Mouse (Mus musculus): ENCODE results near the gene Pnpt1.

The Pnpt1 gene

DNA sequence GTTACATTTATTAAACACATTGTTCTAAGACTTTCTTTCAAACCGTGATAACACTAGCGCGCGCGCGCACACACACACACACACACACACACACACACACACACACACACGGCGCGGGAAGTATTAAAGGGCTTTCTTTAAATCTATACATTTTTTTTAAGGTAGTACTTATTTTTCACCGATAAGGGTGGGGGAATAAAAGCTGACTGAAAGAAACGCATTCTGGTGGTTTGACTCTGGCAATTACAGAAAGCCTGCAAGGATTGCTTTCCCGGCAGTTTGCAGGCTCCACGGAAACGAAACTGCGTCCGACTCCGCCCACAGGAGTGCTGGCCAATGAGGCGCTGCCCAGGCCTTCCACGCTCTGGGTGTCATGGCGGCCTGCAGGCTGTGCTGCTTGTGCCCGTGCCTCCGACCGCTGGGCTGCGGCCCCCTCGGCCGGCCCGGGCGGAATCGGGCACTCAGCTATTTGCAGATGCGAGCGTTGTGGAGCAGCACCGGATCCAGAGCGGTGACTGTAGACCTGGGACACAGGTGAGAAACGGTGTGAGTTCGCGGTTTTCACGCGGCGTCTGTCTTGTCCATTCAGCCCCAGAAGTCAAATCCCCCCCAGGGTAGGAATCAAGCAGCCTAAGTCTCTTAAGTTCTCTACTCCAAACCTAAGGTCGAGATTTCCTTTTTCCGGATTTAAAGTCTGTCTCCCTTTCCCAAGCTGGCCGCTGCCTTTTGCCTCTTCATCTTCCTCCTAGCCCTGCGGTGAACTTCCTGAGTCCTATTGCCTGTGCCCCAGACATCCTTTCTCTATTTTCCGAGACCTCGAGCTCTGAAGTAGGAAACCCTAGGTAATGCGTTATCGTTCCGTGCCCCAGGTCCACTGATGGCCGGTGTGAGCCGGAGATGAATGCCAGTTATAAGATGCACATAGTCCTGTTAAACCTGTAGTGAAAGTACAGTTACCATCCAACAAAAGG is at the start of gene Pnpt1:
Gene Pnpt1, plus strand, starts transcription at position 360 of the 971 bp plus-strand sequence.
- peak; percentile 74 to 81 for DNase-seq (ENCODE audit: low spot score in 2 of 2)

DNA sequence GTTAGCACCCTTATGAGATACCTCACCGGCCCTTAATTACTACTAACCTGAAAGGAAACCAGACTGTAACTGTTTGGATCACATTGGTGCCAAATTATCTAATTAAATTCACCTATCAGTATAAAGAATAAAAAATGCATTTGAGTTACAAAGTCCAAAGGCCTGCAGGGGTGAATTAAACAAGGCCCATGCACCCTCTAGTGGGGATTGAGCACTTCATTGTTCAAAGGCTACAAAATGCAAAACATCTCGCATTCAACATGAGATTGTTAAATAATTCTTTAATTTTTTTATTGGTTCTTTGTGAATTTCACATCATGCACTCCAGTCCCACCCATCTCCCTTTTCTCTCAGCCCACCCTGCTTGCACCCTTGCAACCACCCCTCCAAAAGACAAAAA is 38.1 kb upstream of the Pnpt1 start:
- no peak for DNase-seq (ENCODE audit: low spot score in 2 of 2)

DNA sequence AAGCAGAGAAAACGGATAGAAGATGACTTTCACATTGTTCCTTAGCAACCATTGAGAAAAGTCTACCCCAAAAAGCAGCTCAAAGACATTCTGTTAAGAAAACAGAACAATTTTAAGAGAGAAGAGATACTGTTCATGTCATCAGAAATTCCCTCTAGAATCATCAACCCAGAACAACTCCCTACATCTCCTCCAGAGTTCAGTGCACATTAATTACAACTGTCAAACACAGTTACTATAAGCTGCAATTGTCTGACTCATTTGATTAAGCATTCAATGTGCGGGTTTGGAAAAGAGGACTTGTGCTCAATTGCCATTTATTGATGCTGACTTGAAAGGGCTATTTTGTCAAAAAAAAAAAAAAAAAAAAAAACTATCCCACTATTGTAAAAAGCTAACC is 31.6 kb upstream of the Pnpt1 start:
- DNase-seq (ENCODE audit: low spot score in 2 of 2) = no peak

DNA sequence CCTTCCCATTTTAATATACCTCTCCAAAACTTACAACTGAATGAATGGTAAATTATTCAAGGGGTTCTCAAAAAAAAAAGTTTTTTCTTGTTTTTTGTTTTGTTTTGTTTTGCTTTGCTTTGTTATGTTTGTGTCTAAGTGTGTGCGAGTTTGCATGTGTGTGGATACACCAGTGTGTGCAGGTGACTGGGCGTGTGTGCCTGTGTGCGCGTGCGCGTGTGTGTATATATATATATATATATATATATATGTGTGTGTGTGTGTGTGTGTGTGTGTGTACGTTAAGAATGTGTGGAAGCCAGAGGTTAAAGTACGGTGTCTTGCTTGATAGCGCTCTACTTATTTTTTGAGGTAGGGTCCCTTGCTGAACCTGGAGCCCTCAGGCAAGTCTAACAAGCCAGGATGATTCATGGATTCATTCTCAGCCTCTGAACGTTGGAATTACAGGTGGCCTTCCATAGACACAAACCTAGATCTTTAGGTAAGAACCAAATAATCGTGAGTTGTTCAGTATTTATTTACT is 621 bp upstream of the Pnpt1 start:
- peak in 1 of 2 experiments; percentile 2 for DNase-seq (ENCODE audit: low spot score in 2 of 2)

DNA sequence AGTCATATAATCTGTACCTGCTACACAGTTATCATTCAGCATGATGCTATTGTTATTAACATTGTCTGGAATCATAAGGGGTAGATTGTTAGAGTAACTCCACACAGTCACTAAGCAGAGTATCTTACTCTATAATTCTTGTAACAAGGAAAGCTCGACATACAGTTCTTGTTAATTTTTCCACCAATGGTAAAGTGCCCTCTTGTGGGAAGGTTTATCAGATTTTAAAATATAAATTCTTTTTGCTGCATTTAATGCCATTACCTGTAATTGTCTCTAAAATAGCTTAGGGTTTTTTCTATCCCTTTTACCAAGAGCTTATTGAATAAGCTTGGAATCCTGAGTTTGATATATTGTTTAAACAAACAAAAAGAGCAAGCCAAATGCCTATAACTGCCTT is 10.1 kb downstream of the Pnpt1 start:
- DNase-seq (ENCODE audit: low spot score in 2 of 2) = no peak

DNA sequence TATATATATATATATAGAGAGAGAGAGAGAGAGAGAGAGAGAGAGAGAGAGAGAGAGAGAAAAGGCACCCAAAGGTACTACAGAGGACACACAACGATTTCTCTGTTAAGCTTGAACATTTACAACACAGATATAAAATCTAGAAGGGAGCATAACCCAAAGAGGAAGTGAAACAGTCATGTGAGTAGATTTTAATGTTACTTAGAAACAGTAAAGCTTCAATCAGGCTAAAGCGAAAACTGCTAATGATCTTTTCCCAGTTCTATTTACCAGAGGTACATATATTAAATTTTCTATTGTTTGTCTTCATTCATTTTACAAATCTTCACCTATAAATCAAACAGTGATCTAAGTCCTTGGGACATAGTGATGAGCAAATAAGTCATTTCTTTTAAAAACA is 18.4 kb downstream of the Pnpt1 start:
- no peak for DNase-seq (ENCODE audit: low spot score in 2 of 2)

DNA sequence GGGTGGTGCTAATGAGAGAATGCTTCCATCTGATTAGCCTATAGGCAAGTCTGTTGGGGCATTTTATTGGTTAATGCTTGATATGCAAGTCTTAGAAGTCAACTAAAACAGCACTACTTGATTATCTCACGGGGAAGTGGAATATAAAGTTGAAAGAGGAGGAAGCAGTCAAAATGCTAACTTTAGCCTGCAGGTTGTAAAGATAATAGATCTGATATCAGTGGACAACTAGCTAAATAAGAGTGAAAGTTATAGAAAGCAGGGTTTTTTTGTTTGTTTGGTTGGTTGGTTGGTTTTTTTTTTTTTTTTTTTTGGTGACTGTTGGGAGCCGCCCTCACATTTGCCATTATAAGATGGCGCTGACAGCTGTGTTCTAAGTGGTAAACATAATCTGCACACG is 33.0 kb downstream of the Pnpt1 start:
- DNase-seq (ENCODE audit: low spot score in 2 of 2) = no peak

DNA sequence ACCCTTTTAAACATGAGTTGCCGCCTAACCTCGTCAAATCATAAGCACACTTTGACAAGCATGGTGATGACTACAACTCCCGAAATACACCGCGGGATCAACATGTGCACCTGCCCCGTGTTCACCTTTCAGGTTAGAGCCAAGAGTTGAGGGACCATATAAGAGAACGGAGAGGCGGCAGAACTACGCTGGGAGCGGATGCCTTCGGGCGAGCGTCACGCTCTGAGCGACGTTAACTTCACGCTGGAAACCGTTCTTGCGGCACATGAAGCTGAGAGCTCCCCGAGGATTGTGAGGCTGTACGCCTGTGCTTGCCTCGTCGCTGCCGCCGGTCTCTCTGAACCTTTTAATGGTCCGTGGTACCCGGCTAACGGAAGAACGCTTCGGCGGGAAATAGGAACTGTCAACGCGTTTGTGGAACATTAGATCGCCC is 41.4 kb downstream of the Pnpt1 start:
- DNase-seq (ENCODE audit: low spot score in 2 of 2) = peak; percentile 39 to 51

DNA sequence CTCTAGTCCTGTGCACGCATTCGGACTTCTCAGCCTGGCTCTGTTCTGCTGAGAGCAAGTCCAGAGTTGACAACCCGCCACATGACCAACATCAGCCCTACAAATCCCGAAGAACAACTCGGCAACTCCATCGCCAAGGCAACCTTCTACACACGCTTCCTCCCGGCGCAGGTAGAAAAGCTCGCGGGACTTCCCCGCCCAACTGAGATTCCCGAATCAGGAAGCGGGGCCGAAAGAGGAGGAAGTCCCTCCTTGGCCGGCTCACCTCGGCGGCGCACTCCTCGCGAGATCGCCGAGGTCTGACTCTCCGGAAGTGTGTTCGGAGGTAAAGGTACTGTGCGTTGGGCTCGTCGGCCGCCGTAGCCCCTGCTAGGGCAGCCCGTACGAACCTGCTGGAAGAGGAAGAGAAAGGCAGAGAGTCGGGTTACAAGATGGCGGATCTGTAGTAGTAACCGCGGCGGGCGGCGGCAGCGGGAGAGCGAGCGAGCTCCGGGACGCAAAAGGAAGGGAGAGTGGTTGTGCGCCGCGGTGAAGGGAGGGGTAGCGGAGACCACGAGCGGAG is 42.1 kb downstream of the Pnpt1 start, which contains the start of gene Ppp4r3b:
Gene Ppp4r3b, plus strand, starts transcription at position 328 of the 562 bp plus-strand sequence.
- peak; percentile 93 to 96 for DNase-seq (ENCODE audit: low spot score in 2 of 2)

DNA sequence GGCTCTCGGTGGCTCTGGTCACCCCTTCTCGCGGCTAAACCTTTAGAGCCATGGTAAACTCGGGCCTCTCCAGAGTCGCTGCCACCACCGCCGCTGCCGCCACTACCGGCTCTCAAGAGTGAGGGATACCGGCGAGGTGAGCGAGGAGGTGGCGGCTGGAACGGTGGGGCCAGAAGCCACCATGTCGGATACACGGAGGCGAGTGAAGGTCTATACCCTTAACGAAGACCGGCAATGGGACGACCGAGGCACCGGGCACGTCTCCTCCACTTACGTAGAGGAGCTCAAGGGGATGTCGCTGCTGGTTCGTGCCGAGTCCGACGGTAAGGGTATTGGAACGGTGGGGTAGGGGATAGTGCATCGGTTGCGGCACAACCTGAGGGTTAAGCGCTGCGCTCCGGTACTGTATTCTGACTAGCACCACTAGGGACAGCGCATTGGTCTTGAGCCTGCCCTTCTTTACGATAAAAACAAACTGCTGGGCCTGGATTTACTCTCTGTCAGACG is 42.6 kb downstream of the Pnpt1 start:
- DNase-seq (ENCODE audit: low spot score in 2 of 2) = peak in 1 of 2 experiments; percentile 48

DNA sequence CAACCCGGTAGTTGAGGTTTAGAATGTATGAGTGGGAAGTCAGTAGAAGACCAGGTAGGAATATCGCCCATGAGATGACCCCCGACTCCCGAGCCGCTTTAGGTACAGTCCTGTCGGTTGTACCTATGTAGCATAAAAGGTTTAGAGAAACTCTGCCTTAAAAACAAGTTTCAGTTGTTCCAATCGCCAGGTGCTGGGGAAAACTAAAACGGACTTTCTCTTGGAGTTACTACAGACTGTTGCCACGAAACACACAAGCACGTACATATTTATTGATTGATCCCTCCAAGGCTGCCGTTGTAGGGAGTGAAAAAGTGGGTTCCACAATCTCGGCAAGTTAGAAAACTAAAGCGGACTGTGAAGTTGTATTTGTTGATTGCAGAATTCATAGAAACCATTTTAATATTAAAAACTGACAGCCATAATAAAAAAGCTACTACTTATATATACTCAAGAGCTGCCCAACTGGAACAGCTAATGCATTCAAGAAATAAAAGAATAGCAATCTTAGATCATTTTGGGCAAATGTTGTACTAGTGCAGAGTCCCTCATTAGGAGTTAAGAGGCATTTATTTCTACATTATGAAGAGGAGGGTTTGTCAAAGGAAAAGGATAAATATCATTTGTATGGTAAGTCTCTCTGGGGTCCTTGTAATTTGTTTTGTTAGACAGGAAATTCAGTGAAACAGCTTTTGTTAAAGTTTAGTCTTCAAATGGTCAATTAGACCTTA is 43.3 kb downstream of the Pnpt1 start:
- DNase-seq (ENCODE audit: low spot score in 2 of 2) = peak in 1 of 2 experiments; percentile 5

DNA sequence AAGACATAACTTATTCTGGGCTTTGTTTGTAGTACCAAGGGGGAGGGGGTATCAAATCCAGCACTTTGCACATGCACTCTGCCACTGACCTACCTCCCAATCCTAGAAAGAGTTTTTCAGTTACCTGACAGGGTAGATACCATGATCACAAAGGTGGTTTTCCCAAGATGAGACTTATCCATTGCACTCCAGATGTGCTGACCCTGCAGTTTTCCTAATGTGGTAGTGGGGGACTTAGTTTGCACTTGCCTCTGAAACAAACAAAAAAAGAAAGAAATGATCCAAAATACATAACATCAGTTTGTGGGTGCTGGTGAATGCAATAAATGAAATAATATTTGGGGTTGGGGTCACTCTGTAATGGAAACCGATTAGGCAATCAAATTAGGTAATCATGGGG is 48.8 kb downstream of the Pnpt1 start:
- DNase-seq (ENCODE audit: low spot score in 2 of 2) = no peak

DNA sequence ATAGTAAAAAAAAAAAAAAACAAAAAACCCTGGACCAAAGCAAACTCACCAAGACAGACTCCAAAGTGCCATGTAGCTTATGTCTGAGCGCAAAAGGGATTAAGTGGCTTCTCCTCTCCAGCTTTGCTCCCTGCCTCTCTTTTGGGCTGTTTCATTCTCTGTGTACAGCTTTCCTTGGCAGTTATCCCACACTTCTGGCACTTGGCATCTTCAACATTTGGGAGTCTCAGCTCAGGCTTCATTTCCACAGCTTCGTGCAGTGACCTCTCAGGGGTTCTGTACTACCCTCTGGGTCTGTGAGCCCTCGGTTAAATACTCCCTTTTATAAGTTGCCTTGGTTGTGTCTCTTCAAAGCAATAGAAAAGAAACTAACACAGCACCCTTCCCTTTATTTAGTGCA is 50.1 kb downstream of the Pnpt1 start:
- DNase-seq (ENCODE audit: low spot score in 2 of 2) = no peak

DNA sequence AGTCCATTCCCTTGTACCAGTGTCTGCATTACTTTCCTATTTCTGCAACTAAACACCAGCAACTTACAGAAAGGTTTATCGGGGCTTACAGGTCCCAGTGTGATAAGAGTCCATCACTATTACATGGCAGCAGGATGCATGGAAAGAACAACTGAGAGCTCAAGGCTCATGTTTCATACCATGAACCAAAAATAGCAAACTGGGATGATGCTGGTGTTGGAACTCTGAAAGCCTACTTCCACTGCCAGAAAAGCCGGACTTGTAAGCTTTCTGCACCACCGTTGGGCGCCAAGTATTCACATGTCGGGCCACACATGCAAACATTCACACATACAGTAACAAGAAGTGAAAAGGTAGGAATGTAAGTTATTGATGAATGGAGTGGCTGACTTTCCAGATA is 51.2 kb downstream of the Pnpt1 start:
- DNase-seq (ENCODE audit: low spot score in 2 of 2) = no peak

DNA sequence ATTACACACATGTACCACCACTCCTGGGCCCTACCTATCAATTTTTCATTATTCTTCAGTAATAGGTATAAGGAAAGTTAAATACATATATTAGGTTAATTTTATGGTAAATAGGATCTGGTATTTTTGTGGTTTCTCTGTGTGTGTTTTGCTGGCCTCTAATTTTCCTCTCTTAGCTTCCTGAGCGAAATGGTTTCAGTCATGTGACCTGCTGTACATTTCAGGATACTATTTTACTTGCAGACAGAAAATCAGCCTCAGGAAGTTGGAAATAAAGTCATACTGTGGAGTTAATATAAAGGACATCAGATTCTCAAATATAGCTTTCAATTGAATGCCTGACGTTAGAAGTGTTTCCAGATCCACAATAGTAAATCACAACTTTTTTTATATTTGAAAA is 58.4 kb downstream of the Pnpt1 start:
- DNase-seq (ENCODE audit: low spot score in 2 of 2) = no peak

DNA sequence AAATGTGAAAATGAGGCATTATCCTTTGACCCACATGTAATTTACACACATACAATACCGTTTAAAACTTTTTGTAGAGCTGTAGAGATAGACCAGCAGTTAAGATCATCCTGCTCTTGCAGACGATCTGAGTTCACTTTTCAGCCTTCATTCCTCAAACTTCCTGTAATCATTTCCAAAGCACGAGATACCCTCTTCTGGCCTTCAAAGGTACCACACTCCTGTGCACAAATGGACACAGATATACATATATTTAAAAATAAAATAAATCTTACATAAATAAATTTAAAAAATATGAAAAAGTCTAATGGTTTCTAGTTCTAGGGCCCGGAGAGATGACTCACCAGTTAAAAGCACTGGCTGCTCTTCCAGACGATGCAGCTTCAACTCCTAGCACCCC is 73.1 kb downstream of the Pnpt1 start:
- no peak for DNase-seq (ENCODE audit: low spot score in 2 of 2)

DNA sequence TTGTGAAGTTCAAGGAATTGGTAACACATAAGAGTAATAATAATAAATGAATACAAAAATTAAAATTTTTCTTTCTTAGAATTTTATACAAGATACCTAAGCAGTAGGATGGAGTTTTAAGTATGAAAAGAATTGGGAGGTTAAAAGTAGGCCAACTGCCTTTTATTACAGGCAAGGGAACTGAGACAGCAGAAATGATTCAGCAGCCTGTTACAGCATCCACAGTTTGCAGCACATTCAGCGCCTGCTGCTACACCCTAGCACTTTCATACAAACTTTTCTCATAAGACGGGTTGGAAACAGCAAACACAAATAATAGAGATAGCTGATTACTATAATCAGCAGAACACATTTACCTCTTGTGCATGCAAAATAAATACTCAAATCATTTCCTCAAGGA is 79.2 kb downstream of the Pnpt1 start:
- DNase-seq (ENCODE audit: low spot score in 2 of 2) = no peak
